Mouse (Mus musculus) layer of hippocampus, adult 8-10 months (tissue): ENCODE data around the gene Shisa6. TPM values are rescaled to one million over a fixed set of nuclear protein-coding genes. Genes with fewer than 3 reads are reported as not detected.

Experiments used
- DNase-seq, 2 experiments: peaks; one replicate each; pipeline ENCODE4 v3.0.0; 2022; ENCODE audit warnings: low spot score in 2 of 2
- total RNA-seq, 4 experiments: library from RNA; stranded (reverse); gene quantifications; 2 replicates each; pipeline ENCODE4 v1.2.4; 2022

Shisa6 gene
- total RNA-seq, 4 experiments from 2014 or later: 116 to 155 (median 140) TPM

GRCm38 (mm10) chr11:66236557-66236956 is 289.2 kb downstream of the Shisa6 start:
- no peak for DNase-seq

- peak in 1 of 2 experiments; percentile 32 for DNase-seq
Observed at GRCm38 (mm10) chr11:66232891-66233290, 292.9 kb downstream of the Shisa6 start.

GRCm38 (mm10) chr11:66222133-66222532 is 303.6 kb downstream of the Shisa6 start:
- peak; percentile 85 to 87 for DNase-seq

GRCm38 (mm10) chr11:66218469-66218868 is 307.3 kb downstream of the Shisa6 start:
- DNase-seq: no peak

GRCm38 (mm10) chr11:66188627-66189287 is 337.0 kb downstream of the Shisa6 start:
- DNase-seq: peak; percentile 45

GRCm38 (mm10) chr11:66188146-66188545 is 337.6 kb downstream of the Shisa6 start:
- peak; percentile 41 to 63 for DNase-seq

GRCm38 (mm10) chr11:66177781-66178180 is 348.0 kb downstream of the Shisa6 start:
- DNase-seq: no peak

GRCm38 (mm10) chr11:66167801-66168651 is 357.7 kb downstream of the Shisa6 start, which contains the start of gene Dnah9:
Dnah9 (minus strand) TSS chr11:66168551.
- peak; percentile 88 to 92 for DNase-seq

- DNase-seq: no peak
Observed at GRCm38 (mm10) chr11:66164022-66164421, 361.7 kb downstream of the Shisa6 start.
